Mouse (Mus musculus) midbrain, embryonic 14.5 days (tissue): ENCODE measurements around the gene Actl7b. TPM values are rescaled to one million over a fixed set of nuclear protein-coding genes. Genes with fewer than 3 reads are reported as not detected.

Source experiments
- ATAC-seq: fragments of 200-750 bp; cut with Nextera tagmentation; 2 replicates; pipeline ENCODE4 v1.8.0; 2017; ENCODE audit warnings: moderate number of reproducible peaks, moderate library complexity; ENCODE audit not compliant: low FRiP score, low TSS enrichment
- DNase-seq: peaks from one replicate; pipeline ENCODE4 v3.0.0-alpha.2; 2015
- H3K27ac ChIP-seq: fragments of 300-500 bp; sonication (generic); replicated peaks from 2 replicates; pipeline ENCODE4 v1.5.1; 2014; ENCODE audit warnings: mild to moderate bottlenecking, low read depth, low read length, moderate library complexity
- H3K27me3 ChIP-seq: fragments of 300-500 bp; sonication (generic); 2 replicates; pipeline ENCODE4 v1.6.1; 2014; ENCODE audit warnings: low read length, control low read depth, mixed read lengths; ENCODE audit not compliant: control insufficient read depth, insufficient read depth
- H3K36me3 ChIP-seq: fragments of 300-500 bp; sonication (generic); 2 replicates; pipeline ENCODE4 v1.6.1; 2014; ENCODE audit warnings: low read length, control low read depth; ENCODE audit not compliant: control insufficient read depth, insufficient read depth
- H3K4me1 ChIP-seq: fragments of 300-500 bp; sonication (generic); 2 replicates; pipeline ENCODE4 v1.6.1; 2014; ENCODE audit warnings: mild to moderate bottlenecking, antibody characterized with exemption, low read length, control low read depth; ENCODE audit not compliant: control insufficient read depth, insufficient read depth
- H3K4me2 ChIP-seq: fragments of 300-500 bp; sonication (generic); 2 replicates; pipeline ENCODE4 v1.6.1; 2014; ENCODE audit warnings: mild to moderate bottlenecking, low read length, moderate library complexity
- H3K4me3 ChIP-seq: fragments of 300-500 bp; sonication (generic); replicated peaks from 2 replicates; pipeline ENCODE4 v1.5.1; 2014; ENCODE audit warnings: low read depth, low read length
- H3K9ac ChIP-seq: fragments of 300-500 bp; sonication (generic); replicated peaks from 2 replicates; pipeline ENCODE4 v1.6.1; 2014; ENCODE audit warnings: mild to moderate bottlenecking, low read length, moderate library complexity
- H3K9me3 ChIP-seq: fragments of 300-500 bp; sonication (generic); 2 replicates; pipeline ENCODE4 v1.6.1; 2016; ENCODE audit warnings: low read length, control low read depth, mixed read lengths; ENCODE audit not compliant: control insufficient read depth
- WGBS: fragments of 180-500 bp; shearing (Covaris S2); extraction: QIAGEN DNeasy Blood & Tissue Kit; methylation state at CpG from one replicate; pipeline ENCODE4 v1.1.7; 2014; 5-methylcytosine and 5-hydroxymethylcytosine counted together
- polyA plus RNA-seq: library from polyadenylated mRNA; unstranded; fragments of >200 nt; fragmentation: Nextera tagmentation; extraction: Ambion mirVana; gene quantifications from 2 replicates; pipeline ENCODE4 v1.2.1, GENCODE M21; 2014

Actl7b gene
- polyA plus RNA-seq: not detected in 2 replicates

GRCm38 (mm10) chr4:56741041-56741493 is at the start of gene Actl7b:
TSS of gene Actl7b (minus strand) at chr4:56741443.
- Histone ChIP-seq H3K4me1 (no peaks in the 10 kb centered on the region), H3K27ac (no peak within 1 kb of the TSS), H3K27me3 (no peaks in the 10 kb centered on the region), H3K9ac (no peak within 1 kb of the TSS), H3K4me3 (no peak within 1 kb of the TSS), H3K36me3 (peaks cover 16% of the 10 kb centered on the region; the same call in 1 of the 2 replicates), H3K9me3 (no peaks in the 10 kb centered on the region), H3K4me2 (no peak within 1 kb of the TSS)
- 94% methylated on average over 13 of the region's 13 CpGs for WGBS
- DNase-seq (no peak), ATAC-seq (no peak)

DNA sequence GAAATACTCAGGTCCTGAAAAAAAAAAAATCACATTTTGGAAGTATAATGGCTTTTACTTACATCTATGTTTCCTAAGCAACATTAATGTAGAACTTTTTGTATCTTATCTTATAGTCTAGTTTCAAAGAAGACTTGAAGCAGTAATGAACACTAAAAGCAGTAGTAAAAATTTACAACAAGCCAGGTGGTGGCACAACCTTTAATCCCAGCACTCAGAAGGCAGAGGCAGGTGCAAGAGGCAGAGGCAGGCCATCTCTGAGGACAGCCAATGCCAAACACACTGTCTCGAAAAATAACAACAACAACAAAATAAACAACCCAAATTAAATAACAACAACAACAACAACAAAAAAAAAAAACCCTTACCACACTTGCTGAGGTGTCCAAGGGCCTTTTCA is 29.8 kb upstream of the Actl7b start:
- peaks cover 92% of the 10 kb centered on the region for H3K36me3 ChIP-seq
- no peaks in the 10 kb centered on the region for H3K27me3 ChIP-seq
- H3K9me3 ChIP-seq: no peaks in the 10 kb centered on the region
- H3K9ac ChIP-seq: no peak overlapping the region
- ATAC-seq (no peak), DNase-seq (no peak)
- no peak overlapping the region for H3K4me3 ChIP-seq
- WGBS: 76% methylated on average over 1 of the region's 1 CpGs
- no peak overlapping the region for H3K27ac ChIP-seq
- no peak overlapping the region for H3K4me2 ChIP-seq
- H3K4me1 ChIP-seq: no peaks in the 10 kb centered on the region

GRCm38 (mm10) chr4:56768913-56769312 is 27.7 kb upstream of the Actl7b start:
- no peak overlapping the region for H3K27ac ChIP-seq
- WGBS: 96% methylated on average over 7 of the region's 7 CpGs
- no peak overlapping the region for H3K4me2 ChIP-seq
- no peak for DNase-seq
- H3K27me3 ChIP-seq: no peaks in the 10 kb centered on the region
- no peaks in the 10 kb centered on the region for H3K4me1 ChIP-seq
- H3K9ac ChIP-seq: no peak overlapping the region
- peaks cover 96% of the 10 kb centered on the region for H3K36me3 ChIP-seq
- ATAC-seq: no peak
- no peak overlapping the region for H3K4me3 ChIP-seq
- no peaks in the 10 kb centered on the region for H3K9me3 ChIP-seq

DNA sequence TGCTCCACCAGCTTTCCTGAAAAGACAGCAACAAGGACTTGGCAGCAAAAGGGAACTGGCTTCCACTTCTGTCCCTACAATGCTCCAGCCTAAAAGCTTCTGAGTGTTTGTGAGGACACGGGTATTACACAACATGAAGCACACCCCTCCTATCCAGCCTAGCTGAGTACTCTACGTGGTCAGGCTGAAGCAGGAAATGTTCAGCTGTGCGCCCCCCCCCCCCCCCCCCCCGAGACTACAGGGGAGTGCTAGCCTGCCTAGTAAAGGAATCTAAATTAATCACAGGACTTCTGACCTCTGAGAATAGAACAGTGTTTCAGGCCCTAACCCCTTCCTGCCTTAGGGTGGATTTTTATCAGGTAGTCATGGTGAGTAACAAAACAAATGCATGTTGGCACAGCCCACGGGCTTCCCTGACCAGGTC is 26.6 kb upstream of the Actl7b start:
- Histone ChIP-seq H3K4me3 (no peak overlapping the region), H3K4me1 (no peaks in the 10 kb centered on the region), H3K9me3 (no peaks in the 10 kb centered on the region), H3K4me2 (no peak overlapping the region), H3K9ac (no peak overlapping the region), H3K27me3 (no peaks in the 10 kb centered on the region), H3K36me3 (peaks cover 96% of the 10 kb centered on the region), H3K27ac (no peak overlapping the region)
- no peak for DNase-seq
- no peak for ATAC-seq
- 87% methylated on average over 5 of the region's 5 CpGs for WGBS

DNA sequence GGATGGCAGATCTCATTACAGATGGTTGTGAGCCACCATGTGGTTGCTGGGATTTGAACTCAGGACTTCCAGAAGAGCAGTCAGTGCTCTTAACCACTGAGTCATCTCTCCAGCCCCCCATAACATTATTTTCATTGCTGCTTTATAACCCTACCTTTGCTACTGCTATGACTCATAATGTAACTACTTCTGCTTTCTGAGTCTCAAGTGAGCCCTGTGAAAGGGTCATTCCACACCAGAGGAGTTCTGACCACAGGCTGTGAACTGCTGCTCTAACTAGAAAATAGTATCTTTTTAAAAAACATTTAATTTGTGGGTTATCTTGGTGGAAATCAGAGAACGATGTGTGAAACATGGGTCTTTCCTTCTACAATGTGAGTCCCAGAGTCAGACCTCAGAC is 16.4 kb upstream of the Actl7b start:
- no peak overlapping the region for H3K4me3 ChIP-seq
- 100% methylated on average over 1 of the region's 1 CpGs for WGBS
- H3K27ac ChIP-seq: no peak overlapping the region
- DNase-seq (no peak), ATAC-seq (no peak)
- H3K9me3 ChIP-seq: no peaks in the 10 kb centered on the region
- peaks cover 98% of the 10 kb centered on the region for H3K36me3 ChIP-seq
- H3K4me2 ChIP-seq: no peak overlapping the region
- H3K4me1 ChIP-seq: no peaks in the 10 kb centered on the region
- no peak overlapping the region for H3K9ac ChIP-seq
- H3K27me3 ChIP-seq: no peaks in the 10 kb centered on the region

GRCm38 (mm10) chr4:56756966-56757600 is 15.8 kb upstream of the Actl7b start:
- 93% methylated on average over 10 of the region's 10 CpGs for WGBS
- H3K9me3 ChIP-seq: no peaks in the 10 kb centered on the region
- H3K27ac ChIP-seq: no peak overlapping the region
- no peak overlapping the region for H3K4me3 ChIP-seq
- H3K9ac ChIP-seq: no peak overlapping the region
- no peak for DNase-seq
- H3K36me3 ChIP-seq: peaks cover 94% of the 10 kb centered on the region
- no peak for ATAC-seq
- no peaks in the 10 kb centered on the region for H3K4me1 ChIP-seq
- no peaks in the 10 kb centered on the region for H3K27me3 ChIP-seq
- H3K4me2 ChIP-seq: no peak overlapping the region

GRCm38 (mm10) chr4:56756021-56756420 is 14.8 kb upstream of the Actl7b start:
- ATAC-seq (no peak), DNase-seq (no peak)
- H3K27ac ChIP-seq: no peak overlapping the region
- H3K4me2 ChIP-seq: no peak overlapping the region
- no peaks in the 10 kb centered on the region for H3K27me3 ChIP-seq
- no peak overlapping the region for H3K4me3 ChIP-seq
- no peaks in the 10 kb centered on the region for H3K9me3 ChIP-seq
- no peaks in the 10 kb centered on the region for H3K4me1 ChIP-seq
- WGBS: 95% methylated on average over 5 of the region's 5 CpGs
- H3K9ac ChIP-seq: no peak overlapping the region
- H3K36me3 ChIP-seq: peaks cover 94% of the 10 kb centered on the region

DNA sequence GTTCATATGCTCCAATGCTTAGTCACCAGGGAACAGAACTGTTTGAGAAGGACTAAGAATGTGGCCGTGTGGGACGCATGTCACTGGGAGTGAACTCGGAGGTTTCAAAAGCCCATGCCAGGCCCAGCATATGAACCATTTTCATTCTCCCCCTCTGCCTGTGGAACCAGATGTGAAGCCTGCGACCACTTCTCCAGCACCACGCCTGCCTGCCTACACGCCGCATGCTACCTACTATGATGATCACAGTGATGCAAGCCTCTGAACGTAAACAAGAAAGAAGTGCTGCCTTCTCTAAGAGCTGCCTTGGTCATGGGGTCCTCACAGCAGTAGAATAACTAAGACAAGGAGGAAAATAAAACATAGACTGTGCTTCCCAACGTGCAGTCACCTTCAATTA is 6.2 kb upstream of the Actl7b start:
- no peaks in the 10 kb centered on the region for H3K4me1 ChIP-seq
- no peak overlapping the region for H3K4me2 ChIP-seq
- H3K27me3 ChIP-seq: no peaks in the 10 kb centered on the region
- 98% methylated on average over 9 of the region's 9 CpGs for WGBS
- no peak overlapping the region for H3K4me3 ChIP-seq
- peaks cover 52% of the 10 kb centered on the region for H3K36me3 ChIP-seq
- DNase-seq (no peak), ATAC-seq (no peak)
- no peak overlapping the region for H3K9ac ChIP-seq
- no peak overlapping the region for H3K27ac ChIP-seq
- H3K9me3 ChIP-seq: no peaks in the 10 kb centered on the region

- H3K36me3 ChIP-seq: peaks cover 43% of the 10 kb centered on the region
- no peak for DNase-seq
- no peak for ATAC-seq
- H3K9me3 ChIP-seq: no peaks in the 10 kb centered on the region
- H3K4me1 ChIP-seq: no peaks in the 10 kb centered on the region
- H3K4me3 ChIP-seq: no peak overlapping the region
- H3K9ac ChIP-seq: no peak overlapping the region
- H3K4me2 ChIP-seq: no peak overlapping the region
- 98% methylated on average over 2 of the region's 2 CpGs for WGBS
- H3K27me3 ChIP-seq: no peaks in the 10 kb centered on the region
- no peak overlapping the region for H3K27ac ChIP-seq
These were observed 5.1 kb upstream of the Actl7b start for GRCm38 (mm10) chr4:56746345-56746744.
